Mouse (Mus musculus) C2C12 (cell line): ENCODE measurements around the gene Fads3.

Source experiments
- CEBPB ChIP-seq: IDR thresholded peaks from one replicate; pipeline ENCODE4 v1.6.1; 2011; ENCODE audit warnings: low read depth, mild to moderate bottlenecking, control low read depth, moderate library complexity
- CTCF ChIP-seq: IDR thresholded peaks from one replicate; pipeline ENCODE4 v1.5.1; 2011; ENCODE audit not compliant: control insufficient read depth, insufficient read depth, insufficient read length
- MAX ChIP-seq: IDR thresholded peaks from one replicate; pipeline ENCODE4 v1.6.1; 2011; ENCODE audit warnings: mild to moderate bottlenecking, control low read depth
- MYOD1 ChIP-seq: IDR thresholded peaks from one replicate; pipeline ENCODE4 v1.6.1; 2011; ENCODE audit warnings: low read depth; ENCODE audit not compliant: control insufficient read depth, insufficient read length
- MYOG ChIP-seq: IDR thresholded peaks from one replicate; pipeline ENCODE4 v1.6.1; 2011; ENCODE audit not compliant: control insufficient read depth, insufficient read length; ENCODE audit errors: extremely low read depth
- USF1 ChIP-seq: IDR thresholded peaks from one replicate; pipeline ENCODE4 v1.6.1; 2011; ENCODE audit warnings: low read depth, mild to moderate bottlenecking, control low read depth, moderate library complexity

DNA sequence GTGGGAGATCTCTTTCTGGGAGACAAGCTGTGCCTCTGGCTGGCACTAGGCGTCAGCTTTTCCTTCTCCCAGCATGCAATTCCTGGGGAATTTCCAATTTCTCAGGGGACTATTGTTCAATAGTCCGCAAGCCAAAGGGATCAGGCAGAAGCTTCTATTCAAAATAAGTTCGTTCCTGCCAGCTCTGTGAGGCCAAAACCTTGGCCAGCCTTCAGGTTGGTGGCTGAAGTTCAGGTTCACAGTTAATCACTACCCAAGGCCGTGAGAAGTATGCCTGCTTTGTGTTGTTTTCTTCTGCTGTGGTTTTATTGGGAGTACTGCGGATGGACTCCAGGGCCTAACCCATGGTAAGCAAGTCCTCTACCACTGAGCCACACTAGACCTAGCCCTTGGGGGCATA is 29.8 kb downstream of the Fads3 start:
- TF ChIP-seq CTCF (no peak), USF1 (no peak), MYOG (no peak), MAX (no peak), CEBPB (no peak), MYOD1 (no peak)
